Mouse (Mus musculus) myocyte (in vitro differentiated cells): Measurements from ENCODE around the gene Tbc1d9.

Experiments
- CEBPB ChIP-seq: IDR thresholded peaks from 2 replicates; pipeline ENCODE4 v1.6.1; 2011; ENCODE audit warnings: mild to moderate bottlenecking, moderate library complexity; ENCODE audit not compliant: poor library complexity, insufficient read depth, severe bottlenecking
- E2F4 ChIP-seq: IDR thresholded peaks from one replicate; pipeline ENCODE4 v1.6.1; 2011; ENCODE audit warnings: mild to moderate bottlenecking, control low read depth, moderate library complexity; ENCODE audit not compliant: insufficient read depth
- MAX ChIP-seq: IDR thresholded peaks from one replicate; pipeline ENCODE4 v1.6.1; 2011; ENCODE audit warnings: low read depth, mild to moderate bottlenecking, control low read depth
- MYOD1 ChIP-seq, 3 experiments: IDR thresholded peaks; one replicate each; pipeline ENCODE4 v1.6.1; 2011; ENCODE audit warnings: control low read depth in 2 of 3, low read depth in 2 of 3, mild to moderate bottlenecking in 2 of 3, moderate library complexity in 1 of 3; ENCODE audit not compliant: insufficient read length in 2 of 3, control insufficient read depth in 1 of 3
- MYOG ChIP-seq, 3 experiments: IDR thresholded peaks; one replicate each; pipeline ENCODE4 v1.6.1; 2011; ENCODE audit warnings: control low read depth in 2 of 3, low read depth in 2 of 3, mild to moderate bottlenecking in 2 of 3; ENCODE audit not compliant: insufficient read length in 2 of 3, control insufficient read depth in 1 of 3, insufficient read depth in 1 of 3
- POLR2A ChIP-seq: IDR thresholded peaks from one replicate; pipeline ENCODE4 v1.6.1; 2011; ENCODE audit warnings: low read depth, mild to moderate bottlenecking, control low read depth, moderate library complexity; ENCODE audit not compliant: insufficient read length
- POLR2AphosphoS2 ChIP-seq: IDR thresholded peaks from one replicate; pipeline ENCODE4 v1.6.1; 2011; ENCODE audit warnings: low read depth, control low read depth; ENCODE audit not compliant: insufficient read length
- REST ChIP-seq: IDR thresholded peaks from one replicate; pipeline ENCODE4 v1.6.1; 2011; ENCODE audit warnings: mild to moderate bottlenecking, control low read depth, moderate library complexity; ENCODE audit not compliant: insufficient read depth, insufficient read length
- SRF ChIP-seq: IDR thresholded peaks from one replicate; pipeline ENCODE4 v1.6.1; 2011; ENCODE audit warnings: low read depth; ENCODE audit not compliant: control insufficient read depth, insufficient read length
- TCF12 ChIP-seq: IDR thresholded peaks from one replicate; pipeline ENCODE4 v1.6.1; 2011; ENCODE audit warnings: mild to moderate bottlenecking, control low read depth; ENCODE audit not compliant: poor library complexity, insufficient read depth, severe bottlenecking
- TCF3 ChIP-seq: IDR thresholded peaks from one replicate; pipeline ENCODE4 v1.6.1; 2011; ENCODE audit warnings: low read depth, control low read depth; ENCODE audit not compliant: insufficient read length
- USF1 ChIP-seq: IDR thresholded peaks from one replicate; pipeline ENCODE4 v1.6.1; 2011; ENCODE audit warnings: low read depth, mild to moderate bottlenecking, control low read depth, moderate library complexity

GRCm38 (mm10) chr8:83178228-83178742 lies 13.1 kb downstream of the Tbc1d9 start:
- TF ChIP-seq MYOG (IDR thresholded peaks at IDR 0.05; ENCODE audit: control insufficient read depth in 1 of 3, insufficient read depth in 1 of 3, insufficient read length in 2 of 3, low read depth in 2 of 3): no peak
- no peak for TF ChIP-seq POLR2A
- TF ChIP-seq POLR2AphosphoS2: no peak
- TF ChIP-seq E2F4: no peak
- no peak for TF ChIP-seq MAX
- TF ChIP-seq USF1: no peak
- TF ChIP-seq CEBPB: no peak
- no peak for TF ChIP-seq MYOD1 (IDR thresholded peaks at IDR 0.05; ENCODE audit: control insufficient read depth in 1 of 3, insufficient read length in 2 of 3, low read depth in 2 of 3)
- TF ChIP-seq TCF3: no peak
- TF ChIP-seq SRF: no peak
- no peak for TF ChIP-seq REST
- no peak for TF ChIP-seq TCF12
